Mouse (Mus musculus): Measurements from ENCODE around the gene Fam189a1. TPM values are rescaled to one million over a fixed set of nuclear protein-coding genes. Genes with fewer than 3 reads are reported as not detected.

The Fam189a1 gene
- polyA plus RNA-seq, 1 experiment = not detected

DNA sequence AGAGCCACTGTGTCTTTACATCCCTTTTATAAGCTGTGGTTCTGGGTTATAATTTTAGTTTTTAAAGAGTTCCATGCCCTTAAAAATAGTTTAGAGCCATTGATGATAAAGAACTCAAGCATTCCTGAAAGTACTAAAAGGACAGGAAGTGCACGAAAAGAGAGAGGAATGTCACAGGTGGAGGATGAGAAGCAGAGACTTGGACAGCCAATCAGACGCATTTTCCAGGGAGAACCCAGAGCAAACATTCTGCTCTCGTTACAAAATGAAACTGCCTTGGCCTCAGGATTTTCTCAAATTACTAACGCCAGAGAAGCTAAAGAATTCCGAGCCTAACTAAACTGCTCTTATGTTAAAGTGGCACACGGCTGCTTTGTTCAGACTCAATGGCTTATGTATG, 197.3 kb downstream of the Fam189a1 start:
- Histone ChIP-seq H3K9ac (ENCODE audit: low read depth, poor library complexity, severe bottlenecking) (no peak overlapping the region), H3K27ac (ENCODE audit: insufficient read depth, low read length) (no peak overlapping the region), H3K36me3 (ENCODE audit: control insufficient read depth, insufficient read depth, low read length, poor library complexity, severe bottlenecking) (no peaks in the 10 kb centered on the region), H3K4me1 (ENCODE audit: control insufficient read depth, insufficient read depth, low read length) (no peaks in the 10 kb centered on the region), H3K9me3 (replicated peaks; ENCODE audit: control insufficient read depth, insufficient read depth, low read length, poor library complexity, severe bottlenecking) (no peaks in the 10 kb centered on the region), H3K27me3 (ENCODE audit: control insufficient read depth, insufficient read depth, low read length, poor library complexity, severe bottlenecking) (no peaks in the 10 kb centered on the region), H3K4me3 (ENCODE audit: low read depth, low read length) (no peak overlapping the region)
- TF ChIP-seq POLR2A (IDR thresholded peaks at IDR 0.05; ENCODE audit: insufficient read depth, low read length) = no peak
- no peak for TF ChIP-seq CTCF (IDR thresholded peaks at IDR 0.05; ENCODE audit: low read depth, low read length)

DNA sequence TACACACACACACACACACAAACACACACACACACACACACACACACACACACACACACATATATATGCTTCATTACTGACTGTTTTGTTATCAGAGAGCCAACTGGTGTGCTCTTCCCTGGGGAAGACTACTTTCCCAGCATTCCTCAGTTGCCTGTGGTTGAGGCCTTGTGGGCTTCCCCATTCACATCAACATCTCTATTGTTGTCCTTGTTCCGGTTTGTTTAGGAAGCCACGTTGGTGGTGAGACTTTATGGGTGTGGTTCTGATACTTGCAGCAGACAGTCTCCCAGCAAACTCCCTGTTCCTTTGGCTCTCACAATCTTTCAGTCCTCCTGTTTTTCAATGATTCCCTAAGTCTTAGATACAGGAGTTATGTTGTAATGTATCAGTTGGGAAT, 204.2 kb downstream of the Fam189a1 start:
- Histone ChIP-seq H3K36me3 (ENCODE audit: control insufficient read depth, insufficient read depth, low read length, poor library complexity, severe bottlenecking) (no peaks in the 10 kb centered on the region), H3K9me3 (replicated peaks; ENCODE audit: control insufficient read depth, insufficient read depth, low read length, poor library complexity, severe bottlenecking) (no peaks in the 10 kb centered on the region), H3K4me1 (ENCODE audit: control insufficient read depth, insufficient read depth, low read length) (no peaks in the 10 kb centered on the region), H3K27me3 (ENCODE audit: control insufficient read depth, insufficient read depth, low read length, poor library complexity, severe bottlenecking) (no peaks in the 10 kb centered on the region), H3K9ac (ENCODE audit: low read depth, poor library complexity, severe bottlenecking) (no peak overlapping the region), H3K4me3 (ENCODE audit: low read depth, low read length) (no peak overlapping the region), H3K27ac (ENCODE audit: insufficient read depth, low read length) (no peak overlapping the region)
- TF ChIP-seq CTCF (IDR thresholded peaks at IDR 0.05; ENCODE audit: low read depth, low read length) (no peak), POLR2A (IDR thresholded peaks at IDR 0.05; ENCODE audit: insufficient read depth, low read length) (no peak), EP300 (IDR thresholded peaks at IDR 0.05; ENCODE audit: insufficient read depth, low read depth, low read length) (no peak)

DNA sequence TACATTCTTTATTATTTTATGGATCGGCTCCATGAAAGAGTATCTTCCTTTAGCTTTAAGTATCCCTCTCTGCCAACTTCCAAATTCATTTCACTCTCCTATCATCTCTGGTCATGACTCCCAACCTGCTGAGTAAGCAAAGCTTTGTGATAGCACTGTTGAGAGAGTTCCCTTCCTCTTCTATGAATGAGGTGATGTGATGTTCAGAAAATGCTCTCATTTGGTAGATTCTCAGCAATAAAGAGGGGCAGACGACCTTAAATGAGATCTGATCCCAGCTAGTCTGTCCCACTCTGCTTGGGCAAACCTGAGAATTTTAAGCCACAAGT, 205.6 kb downstream of the Fam189a1 start:
- Histone ChIP-seq H3K9me3 (replicated peaks; ENCODE audit: control insufficient read depth, insufficient read depth, low read length, poor library complexity, severe bottlenecking) (no peaks in the 10 kb centered on the region), H3K27ac (ENCODE audit: insufficient read depth, low read length) (no peak overlapping the region), H3K9ac (ENCODE audit: low read depth, poor library complexity, severe bottlenecking) (no peak overlapping the region), H3K4me1 (ENCODE audit: control insufficient read depth, insufficient read depth, low read length) (no peaks in the 10 kb centered on the region), H3K4me3 (ENCODE audit: low read depth, low read length) (no peak overlapping the region), H3K36me3 (ENCODE audit: control insufficient read depth, insufficient read depth, low read length, poor library complexity, severe bottlenecking) (no peaks in the 10 kb centered on the region), H3K27me3 (ENCODE audit: control insufficient read depth, insufficient read depth, low read length, poor library complexity, severe bottlenecking) (no peaks in the 10 kb centered on the region)
- TF ChIP-seq POLR2A (IDR thresholded peaks at IDR 0.05; ENCODE audit: insufficient read depth, low read length) (no peak), EP300 (IDR thresholded peaks at IDR 0.05; ENCODE audit: insufficient read depth, low read depth, low read length) (no peak), CTCF (IDR thresholded peaks at IDR 0.05; ENCODE audit: low read depth, low read length) (no peak)

DNA sequence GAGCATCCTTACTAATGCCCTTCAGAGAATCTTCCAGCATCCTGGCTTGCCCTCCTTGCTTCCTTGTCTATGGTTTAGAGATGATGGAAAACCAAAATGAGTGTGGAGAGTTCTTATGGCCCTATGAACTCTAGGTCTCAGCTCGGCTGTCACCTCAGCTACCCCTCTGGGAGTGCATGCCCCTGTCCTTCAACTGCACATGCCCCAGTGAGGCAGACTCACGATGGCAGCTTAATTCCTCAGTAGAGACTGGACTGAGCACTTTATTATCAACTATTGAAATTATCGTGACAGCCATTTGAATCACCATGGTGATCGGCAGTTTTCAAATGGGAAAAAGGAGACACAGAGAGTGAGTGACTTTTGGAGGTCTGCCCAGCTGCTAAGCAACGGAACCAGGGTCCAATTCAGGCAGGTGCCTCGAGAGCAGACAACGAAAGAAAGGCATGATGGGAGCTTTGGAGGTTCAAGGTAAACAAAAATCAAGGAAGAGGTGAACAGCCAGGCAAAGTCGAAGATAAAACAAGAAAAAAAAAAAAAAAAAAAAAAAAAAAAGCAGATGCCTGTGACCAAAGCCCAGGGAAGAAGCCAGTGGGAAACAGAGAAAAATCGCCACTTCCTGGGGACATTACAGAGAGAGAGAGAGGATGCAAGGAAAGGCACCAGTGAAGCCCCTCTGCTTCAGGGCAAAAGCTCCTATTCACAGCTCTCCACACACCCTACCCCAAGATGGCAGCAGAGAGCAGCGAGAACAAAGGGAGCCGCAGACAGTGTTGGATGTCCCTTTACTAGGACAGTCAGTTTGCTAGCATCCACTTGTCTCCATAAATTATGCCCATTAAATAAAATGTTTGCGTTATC, 206.2 kb downstream of the Fam189a1 start:
- no peaks in the 10 kb centered on the region for H3K9me3 ChIP-seq (replicated peaks; ENCODE audit: control insufficient read depth, insufficient read depth, low read length, poor library complexity, severe bottlenecking)
- no peaks in the 10 kb centered on the region for H3K36me3 ChIP-seq (ENCODE audit: control insufficient read depth, insufficient read depth, low read length, poor library complexity, severe bottlenecking)
- H3K4me3 ChIP-seq (ENCODE audit: low read depth, low read length) = no peak overlapping the region
- no peaks in the 10 kb centered on the region for H3K4me1 ChIP-seq (ENCODE audit: control insufficient read depth, insufficient read depth, low read length)
- H3K9ac ChIP-seq (ENCODE audit: low read depth, poor library complexity, severe bottlenecking) = no peak overlapping the region
- H3K27ac ChIP-seq (ENCODE audit: insufficient read depth, low read length) = no peak overlapping the region
- TF ChIP-seq CTCF (IDR thresholded peaks at IDR 0.05; ENCODE audit: low read depth, low read length) (peak; percentile 72), POLR2A (IDR thresholded peaks at IDR 0.05; ENCODE audit: insufficient read depth, low read length) (no peak)
- H3K27me3 ChIP-seq (ENCODE audit: control insufficient read depth, insufficient read depth, low read length, poor library complexity, severe bottlenecking) = no peaks in the 10 kb centered on the region

DNA sequence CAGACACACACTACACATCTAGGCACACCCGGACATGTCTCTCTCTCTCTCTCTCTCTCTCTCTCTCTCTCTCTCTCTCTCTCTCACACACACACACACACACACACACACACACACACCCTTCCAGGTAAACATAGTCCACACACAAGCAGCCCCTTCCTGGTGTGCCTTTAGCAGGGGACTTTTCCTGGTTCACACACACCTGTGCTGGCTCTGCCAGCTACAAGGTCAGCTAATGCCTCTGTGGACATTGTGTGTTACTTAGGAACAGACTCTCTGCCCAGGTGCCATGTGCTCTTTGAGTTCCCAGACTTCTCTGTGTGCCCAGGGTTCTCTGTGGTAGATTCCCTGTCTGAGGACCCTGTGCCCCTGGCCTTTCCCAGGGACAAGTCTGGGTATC, 206.9 kb downstream of the Fam189a1 start:
- no peaks in the 10 kb centered on the region for H3K4me1 ChIP-seq (ENCODE audit: control insufficient read depth, insufficient read depth, low read length)
- no peak overlapping the region for H3K9ac ChIP-seq (ENCODE audit: low read depth, poor library complexity, severe bottlenecking)
- H3K4me3 ChIP-seq (ENCODE audit: low read depth, low read length) = no peak overlapping the region
- no peak for TF ChIP-seq POLR2A (IDR thresholded peaks at IDR 0.05; ENCODE audit: insufficient read depth, low read length)
- TF ChIP-seq CTCF (IDR thresholded peaks at IDR 0.05; ENCODE audit: low read depth, low read length) = no peak
- TF ChIP-seq EP300 (IDR thresholded peaks at IDR 0.05; ENCODE audit: insufficient read depth, low read depth, low read length) = no peak
- no peaks in the 10 kb centered on the region for H3K27me3 ChIP-seq (ENCODE audit: control insufficient read depth, insufficient read depth, low read length, poor library complexity, severe bottlenecking)
- H3K9me3 ChIP-seq (replicated peaks; ENCODE audit: control insufficient read depth, insufficient read depth, low read length, poor library complexity, severe bottlenecking) = no peaks in the 10 kb centered on the region
- no peaks in the 10 kb centered on the region for H3K36me3 ChIP-seq (ENCODE audit: control insufficient read depth, insufficient read depth, low read length, poor library complexity, severe bottlenecking)
- H3K27ac ChIP-seq (ENCODE audit: insufficient read depth, low read length) = no peak overlapping the region

DNA sequence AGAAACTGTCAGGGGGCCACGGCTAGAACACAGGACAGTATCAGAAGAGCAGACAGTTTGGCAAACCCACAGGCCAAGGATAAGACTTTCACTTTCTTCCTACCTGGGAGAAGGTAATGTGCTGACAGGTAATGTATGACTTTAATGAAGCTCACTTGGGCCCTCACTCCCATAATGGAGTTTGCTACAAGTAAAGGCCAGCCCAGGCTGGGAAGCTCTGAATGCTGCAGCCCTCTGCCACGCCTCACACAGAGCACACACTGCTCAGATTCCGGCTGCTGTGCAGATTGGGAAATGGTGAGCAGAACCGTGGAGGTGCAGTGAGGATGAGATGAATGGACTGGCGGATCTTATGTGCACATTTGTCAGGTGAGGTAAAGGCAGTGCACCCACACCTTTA, 211.7 kb downstream of the Fam189a1 start:
- H3K27me3 ChIP-seq (ENCODE audit: control insufficient read depth, insufficient read depth, low read length, poor library complexity, severe bottlenecking) = no peaks in the 10 kb centered on the region
- no peaks in the 10 kb centered on the region for H3K9me3 ChIP-seq (replicated peaks; ENCODE audit: control insufficient read depth, insufficient read depth, low read length, poor library complexity, severe bottlenecking)
- no peak overlapping the region for H3K27ac ChIP-seq (ENCODE audit: insufficient read depth, low read length)
- no peaks in the 10 kb centered on the region for H3K4me1 ChIP-seq (ENCODE audit: control insufficient read depth, insufficient read depth, low read length)
- TF ChIP-seq CTCF (IDR thresholded peaks at IDR 0.05; ENCODE audit: low read depth, low read length) (no peak), POLR2A (IDR thresholded peaks at IDR 0.05; ENCODE audit: insufficient read depth, low read length) (no peak), EP300 (IDR thresholded peaks at IDR 0.05; ENCODE audit: insufficient read depth, low read depth, low read length) (no peak)
- no peak overlapping the region for H3K4me3 ChIP-seq (ENCODE audit: low read depth, low read length)
- H3K36me3 ChIP-seq (ENCODE audit: control insufficient read depth, insufficient read depth, low read length, poor library complexity, severe bottlenecking) = no peaks in the 10 kb centered on the region
- H3K9ac ChIP-seq (ENCODE audit: low read depth, poor library complexity, severe bottlenecking) = no peak overlapping the region

Measured in ES-Bruce4 (cell line).